ENCODE assay signal across 8 mouse cellular contexts in genomic region chr7:51879136-51879723, GRCm38 (mm10). TPM values are rescaled to one million over a fixed set of nuclear protein-coding genes. Genes with fewer than 3 reads are reported as not detected.
A peak's percentile ranks its signal among the peaks of the same experiment; 100 is the strongest.
DNase-seq lines count a peak whose midpoint lies in the region; ATAC-seq lines count a peak whose summit lies in the region.

No protein-coding gene starts in this region.

- WGBS in hindbrain, embryonic 11.5 days, result 1% methylated on average over 17 of the region's 17 CpGs

- ATAC-seq in hindbrain, embryonic 11.5 days (ENCODE audit: low FRiP score), result peak; percentile 97

- H3K4me2 ChIP-seq in hindbrain, embryonic 11.5 days (replicated peaks; ENCODE audit: low read depth, low read length), result peak overlapping the region; percentile 64

- H3K9me3 ChIP-seq in hindbrain, embryonic 11.5 days (ENCODE audit: control insufficient read depth, low read length), result no peaks in the 10 kb centered on the region

- peak overlapping the region; percentile 74 for H3K9ac ChIP-seq in hindbrain, embryonic 11.5 days (ENCODE audit: low read depth, low read length)

- DNase-seq in NIH3T3 (ENCODE audit: low read depth), result peak; percentile 87
- peak; percentile 11 for DNase-seq in cerebellum, adult 9-11 months
- DNase-seq in frontal cortex, postnatal 10 days (ENCODE audit: low spot score in 2 of 2), result peak; percentile 36 to 53
- DNase-seq in hindbrain, embryonic 11.5 days (ENCODE audit: low spot score), result peak; percentile 77
- DNase-seq in left cerebral cortex, adult 8-10 months (ENCODE audit: low spot score in 2 of 2), result peak; percentile 52 to 57
- peak; percentile 30 to 37 for DNase-seq in lung, postnatal 4 days
- DNase-seq in ovary, postnatal 36 days (ENCODE audit: low spot score), result peak; percentile 39
- DNase-seq in thymus, postnatal 25 days, result peak; percentile 52

- no peaks in the 10 kb centered on the region for H3K27me3 ChIP-seq in hindbrain, embryonic 11.5 days (ENCODE audit: control insufficient read depth, insufficient read depth, low read length)

- no peaks in the 10 kb centered on the region for H3K36me3 ChIP-seq in hindbrain, embryonic 11.5 days (ENCODE audit: control insufficient read depth, insufficient read depth, low read length)

- H3K27ac ChIP-seq in hindbrain, embryonic 11.5 days (ENCODE audit: low read depth, low read length), result peak overlapping the region; percentile 82

- H3K4me1 ChIP-seq in hindbrain, embryonic 11.5 days (replicated peaks; ENCODE audit: control insufficient read depth, insufficient read depth, low read length), result no peaks in the 10 kb centered on the region

- peak overlapping the region; percentile 38 for H3K4me3 ChIP-seq in hindbrain, embryonic 11.5 days (ENCODE audit: low read depth, low read length)

RNA-seq across cellular contexts. Expression of gene Fancf, which starts 17.2 kb away (rescaled TPM):
- polyA plus RNA-seq in hindbrain, embryonic 11.5 days (2014; fragmentation: Nextera tagmentation; extraction: Ambion mirVana), result 12.1 and 14.2 TPM in 2 replicates
- 1 to 10 TPM; 4.3 to 6.4 (median 5.7) TPM for total RNA-seq in left cerebral cortex, adult 8-10 months (2022)

RNA-seq across cellular contexts. Expression of gene Gas2, which starts 17.4 kb away (rescaled TPM):
- polyA plus RNA-seq in hindbrain, embryonic 11.5 days (2014; fragmentation: Nextera tagmentation; extraction: Ambion mirVana), result 41.1 and 41.7 TPM in 2 replicates
- total RNA-seq in left cerebral cortex, adult 8-10 months (2022), result 10 to 100 TPM; 36.0 to 48.6 (median 39.0) TPM

Comparison
In these comparisons a context has a peak if more than half of its experiments do, and no peak if none do; other contexts are left out.
1. Peak in every context shown above with its lines: DNase-seq, ATAC-seq, H3K4me3 ChIP-seq and H3K27ac ChIP-seq.
2. DNase-seq: peak in every context shown above with its lines; median percentile 87 in NIH3T3; 77 in hindbrain, embryonic 11.5 days; 54 in left cerebral cortex, adult 8-10 months; 52 in thymus, postnatal 25 days; 44 in frontal cortex, postnatal 10 days; 39 in ovary, postnatal 36 days; 34 in lung, postnatal 4 days; 11 in cerebellum, adult 9-11 months.